In the genomic region with DNA sequence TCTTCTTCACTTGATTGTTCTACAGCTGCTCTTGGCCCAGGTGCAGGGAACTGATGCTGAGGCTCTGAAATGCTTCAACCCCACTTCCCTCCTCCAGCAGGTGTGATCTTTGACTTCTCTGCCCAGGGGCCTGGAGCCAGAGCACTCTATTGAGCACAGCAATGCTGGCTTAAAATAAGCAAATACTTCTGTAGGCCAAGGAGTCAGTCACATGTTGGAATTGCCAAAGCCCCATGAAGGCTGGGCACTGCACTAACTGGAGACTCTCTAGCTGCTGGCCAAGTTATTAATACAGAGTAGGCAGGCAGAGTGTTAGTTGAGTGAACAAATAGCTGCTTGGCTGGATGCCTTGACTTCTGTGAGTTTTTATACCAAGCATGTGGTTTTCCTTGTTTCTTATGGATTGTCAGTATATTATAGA, we compare ENCODE assay signal across 15 mouse cellular contexts. TPM values are rescaled to one million over a fixed set of nuclear protein-coding genes. Genes with fewer than 3 reads are reported as not detected.
A peak's percentile ranks its signal among the peaks of the same experiment; 100 is the strongest.
DNase-seq lines count a peak whose midpoint lies in the region; ATAC-seq and TF ChIP-seq lines count a peak whose summit lies in the region.
"Had no signal": no experiment of that assay in that cellular context is flagged by ENCODE, and none has a peak within 500 bp of the region (broad histone marks: within the 10 kb centered on the region; RNA-seq: fewer than 3 reads in every experiment).

No protein-coding gene starts in this region.

- no peak overlapping the region for H3K27ac ChIP-seq in kidney, adult 2 months (ENCODE audit: insufficient read depth, low read depth, low read length)
- H3K27ac ChIP-seq in hindbrain, embryonic 13.5 days = no peak overlapping the region
- H3K27ac ChIP-seq: midbrain, embryonic 15.5 days had no signal

- H3K4me2 ChIP-seq in hindbrain, embryonic 13.5 days = no peak overlapping the region
- H3K4me2 ChIP-seq: midbrain, embryonic 15.5 days had no signal

- no peaks in the 10 kb centered on the region for H3K27me3 ChIP-seq in kidney, adult 2 months (replicated peaks; ENCODE audit: control insufficient read depth, insufficient read depth, low read length)
- no peaks in the 10 kb centered on the region for H3K27me3 ChIP-seq in hindbrain, embryonic 13.5 days
- H3K27me3 ChIP-seq: midbrain, embryonic 15.5 days had no signal

- H3K4me3 ChIP-seq in kidney, adult 2 months (ENCODE audit: insufficient read depth, low read depth, low read length) = no peak overlapping the region
- no peak overlapping the region for H3K4me3 ChIP-seq in hindbrain, embryonic 13.5 days
- H3K4me3 ChIP-seq: midbrain, embryonic 15.5 days had no signal

- no peaks in the 10 kb centered on the region for H3K9me3 ChIP-seq in hindbrain, embryonic 13.5 days
- H3K9me3 ChIP-seq: midbrain, embryonic 15.5 days had no signal

- no peak for TF ChIP-seq POLR2A in kidney, adult 2 months (IDR thresholded peaks at IDR 0.05; ENCODE audit: low read depth, low read length)

- no peaks in the 10 kb centered on the region for H3K36me3 ChIP-seq in kidney, adult 2 months (ENCODE audit: control insufficient read depth, insufficient read depth, low read length)
- H3K36me3 ChIP-seq in hindbrain, embryonic 13.5 days = peaks cover 33% of the 10 kb centered on the region

- H3K4me1 ChIP-seq in kidney, adult 2 months (ENCODE audit: control insufficient read depth, insufficient read depth, low read length) = no peaks in the 10 kb centered on the region; the same call in 1 of the 2 replicates
- H3K4me1 ChIP-seq in hindbrain, embryonic 13.5 days (replicated peaks) = peaks cover 19% of the 10 kb centered on the region

- peak; percentile 29 for DNase-seq in adrenal gland, adult 2 months
- DNase-seq in adrenal gland, adult 8-10 months = no peak
- DNase-seq in kidney, adult 2 months = peak; percentile 23
- no peak for DNase-seq in kidney, adult 18-20 months
- DNase-seq in gastrocnemius, postnatal 25 days = peak; percentile 64
- DNase-seq in lung, postnatal 14 days = peak; percentile 48
- no peak for DNase-seq in B cell, adult 2 months
- DNase-seq: cerebellum, adult 9-10 months; layer of hippocampus, adult 9-11 months; thymus, adult 2 months had no signal

- no peak for ATAC-seq in hindbrain, embryonic 13.5 days (ENCODE audit: low FRiP score)
- ATAC-seq: forebrain, embryonic 16.5 days; midbrain, embryonic 15.5 days had no signal

- H3K9ac ChIP-seq in hindbrain, embryonic 13.5 days = no peak overlapping the region
- H3K9ac ChIP-seq: midbrain, embryonic 15.5 days had no signal

- no peak for TF ChIP-seq CTCF in kidney, adult 2 months (conservative IDR thresholded peaks at IDR 0.05; ENCODE audit: insufficient read depth, insufficient read length, low read depth, low read length)

RNA-seq across cellular contexts. Expression of a gene that starts 27.0 kb away (rescaled TPM):
- total RNA-seq in adrenal gland, adult 2 months (2021) = 10 to 100 TPM; 37.9 to 57.3 TPM
- polyA plus RNA-seq in adrenal gland, adult 2 months (2012; rRNA removed) = 19.7 and 27.8 TPM in 2 replicates
- 10 to 100 TPM; 25.9 to 67.1 (median 40.9) TPM for total RNA-seq in adrenal gland, adult 8-10 months (2022)
- polyA plus RNA-seq in kidney, adult 2 months (2012; rRNA removed) = 30.2 and 34.2 TPM in 2 replicates
- total RNA-seq in gastrocnemius, postnatal 25 days (2021) = 10 to 100 TPM; 34.0 to 48.3 TPM
- 14.7 and 15.9 TPM in 2 replicates for polyA plus RNA-seq in hindbrain, embryonic 13.5 days (2015; fragmentation: Nextera tagmentation; extraction: Ambion mirVana)

RNA-seq across cellular contexts. Expression of a gene that starts 53.8 kb away (rescaled TPM):
- not detected for total RNA-seq in adrenal gland, adult 2 months (2021)
- polyA plus RNA-seq in adrenal gland, adult 2 months (2012; rRNA removed) = not detected in 2 replicates
- total RNA-seq in adrenal gland, adult 8-10 months (2022) = not detected
- polyA plus RNA-seq in kidney, adult 2 months (2012; rRNA removed) = 0.06 TPM in 1 of 2 replicates, not detected in the other
- not detected for total RNA-seq in gastrocnemius, postnatal 25 days (2021)
- polyA plus RNA-seq in hindbrain, embryonic 13.5 days (2015; fragmentation: Nextera tagmentation; extraction: Ambion mirVana) = 0.13 and 0.21 TPM in 2 replicates
- total RNA-seq: granulocyte monocyte progenitor cell, adult 5-6 weeks had no signal
- polyA plus RNA-seq: kidney, embryonic 16.5 days; midbrain, embryonic 15.5 days had no signal

RNA-seq across cellular contexts. Expression of a gene that starts 54.2 kb away (rescaled TPM):
- 10 to 100 TPM; 74.4 to 87.2 TPM for total RNA-seq in adrenal gland, adult 2 months (2021)
- 13.3 and 13.4 TPM in 2 replicates for polyA plus RNA-seq in adrenal gland, adult 2 months (2012; rRNA removed)
- total RNA-seq in adrenal gland, adult 8-10 months (2022) = 10 to 100 TPM; 85.1 to 96.1 (median 89.0) TPM
- polyA plus RNA-seq in kidney, adult 2 months (2012; rRNA removed) = 43.2 and 55.0 TPM in 2 replicates
- total RNA-seq in gastrocnemius, postnatal 25 days (2021) = 10 to 100 TPM; 48.6 to 50.5 TPM
- polyA plus RNA-seq in hindbrain, embryonic 13.5 days (2015; fragmentation: Nextera tagmentation; extraction: Ambion mirVana) = 233 and 239 TPM in 2 replicates

Comparison
In these comparisons a context has a peak if more than half of its experiments do, and no peak if none do; other contexts are left out.
1. DNase-seq: peak in adrenal gland, adult 2 months (single experiment), kidney, adult 2 months (single experiment), gastrocnemius, postnatal 25 days (single experiment) and lung, postnatal 14 days (single experiment); none in adrenal gland, adult 8-10 months (single experiment), kidney, adult 18-20 months (single experiment) and B cell, adult 2 months (0 of 2).